Mouse (Mus musculus): ENCODE data around the gene Pacs1. TPM values are rescaled to one million over a fixed set of nuclear protein-coding genes. Genes with fewer than 3 reads are reported as not detected.

The Pacs1 gene
- polyA plus RNA-seq, 1 experiment from 2014 or later, result 14.8 TPM

GRCm38 (mm10) chr19:5300588-5300987 is 27.7 kb upstream of the Pacs1 start:
- no peak overlapping the region for H3K27ac ChIP-seq
- H3K9me3 ChIP-seq (replicated peaks; ENCODE audit: low read length), result no peaks in the 10 kb centered on the region
- no peak for ATAC-seq (replicated peaks; ENCODE audit: low FRiP score, low read depth)
- no peak for TF ChIP-seq CTCF (IDR thresholded peaks at IDR 0.05; ENCODE audit: low read depth)
- H3K9ac ChIP-seq (ENCODE audit: low read depth, low read length), result no peak overlapping the region
- H3K4me3 ChIP-seq (replicated peaks; ENCODE audit: low read depth, low read length), result no peak overlapping the region
- H3K36me3 ChIP-seq (ENCODE audit: insufficient read depth, low read length), result no peaks in the 10 kb centered on the region
- H3K4me1 ChIP-seq (replicated peaks; ENCODE audit: insufficient read depth, low read length), result peaks cover 9% of the 10 kb centered on the region; the same call in 1 of the 2 replicates
- WGBS, result 84% methylated on average over 6 of the region's 6 CpGs
- no peak overlapping the region for H3K4me2 ChIP-seq (ENCODE audit: low read length)
- no peaks in the 10 kb centered on the region for H3K27me3 ChIP-seq (ENCODE audit: insufficient read depth, low read length)
- no peak for DNase-seq (ENCODE audit: low spot score)

GRCm38 (mm10) chr19:5297903-5298800 is 25.2 kb upstream of the Pacs1 start, which contains the start of gene Gal3st3:
Gal3st3 (plus strand) TSS chr19:5298331.
- Histone ChIP-seq H3K9me3 (replicated peaks; ENCODE audit: low read length) (no peaks in the 10 kb centered on the region), H3K4me2 (ENCODE audit: low read length) (peak within 1 kb of the TSS; percentile 80), H3K27me3 (ENCODE audit: insufficient read depth, low read length) (no peaks in the 10 kb centered on the region), H3K36me3 (ENCODE audit: insufficient read depth, low read length) (peaks cover 7% of the 10 kb centered on the region), H3K4me1 (replicated peaks; ENCODE audit: insufficient read depth, low read length) (peaks cover 15% of the 10 kb centered on the region), H3K9ac (ENCODE audit: low read depth, low read length) (peak within 1 kb of the TSS; percentile 55), H3K4me3 (replicated peaks; ENCODE audit: low read depth, low read length) (peak within 1 kb of the TSS; percentile 34), H3K27ac (no peak within 1 kb of the TSS)
- DNase-seq (ENCODE audit: low spot score) (peak; percentile 16), ATAC-seq (replicated peaks; ENCODE audit: low FRiP score, low read depth) (no peak)
- TF ChIP-seq CTCF (IDR thresholded peaks at IDR 0.05; ENCODE audit: low read depth), result no peak
- WGBS, result 7% methylated on average over 30 of the region's 32 CpGs

- Histone ChIP-seq H3K4me2 (ENCODE audit: low read length) (no peak overlapping the region), H3K4me1 (replicated peaks; ENCODE audit: insufficient read depth, low read length) (peaks cover 15% of the 10 kb centered on the region), H3K9ac (ENCODE audit: low read depth, low read length) (no peak overlapping the region), H3K4me3 (replicated peaks; ENCODE audit: low read depth, low read length) (no peak overlapping the region), H3K27ac (no peak overlapping the region), H3K36me3 (ENCODE audit: insufficient read depth, low read length) (peaks cover 14% of the 10 kb centered on the region), H3K9me3 (replicated peaks; ENCODE audit: low read length) (no peaks in the 10 kb centered on the region), H3K27me3 (ENCODE audit: insufficient read depth, low read length) (no peaks in the 10 kb centered on the region)
- no peak for TF ChIP-seq CTCF (IDR thresholded peaks at IDR 0.05; ENCODE audit: low read depth)
- ATAC-seq (replicated peaks; ENCODE audit: low FRiP score, low read depth), result no peak
- 30% methylated on average over 5 of the region's 5 CpGs for WGBS
- no peak for DNase-seq (ENCODE audit: low spot score)
These were observed 23.7 kb upstream of the Pacs1 start for GRCm38 (mm10) chr19:5296630-5297029.

- peak overlapping the region; percentile 61 for H3K27ac ChIP-seq
- 8% methylated on average over 13 of the region's 13 CpGs for WGBS
- H3K4me1 ChIP-seq (replicated peaks; ENCODE audit: insufficient read depth, low read length), result peaks cover 15% of the 10 kb centered on the region
- DNase-seq (ENCODE audit: low spot score) (no peak), ATAC-seq (replicated peaks; ENCODE audit: low FRiP score, low read depth) (peak; percentile 15; the same call in 1 of the 2 replicates)
- peak overlapping the region; percentile 24; the same call in 1 of the 2 replicates for H3K9ac ChIP-seq (ENCODE audit: low read depth, low read length)
- peaks cover 15% of the 10 kb centered on the region for H3K36me3 ChIP-seq (ENCODE audit: insufficient read depth, low read length)
- peak overlapping the region; percentile 34 for H3K4me3 ChIP-seq (replicated peaks; ENCODE audit: low read depth, low read length)
- H3K27me3 ChIP-seq (ENCODE audit: insufficient read depth, low read length), result no peaks in the 10 kb centered on the region
- no peak for TF ChIP-seq CTCF (IDR thresholded peaks at IDR 0.05; ENCODE audit: low read depth)
- H3K9me3 ChIP-seq (replicated peaks; ENCODE audit: low read length), result no peaks in the 10 kb centered on the region
- peak overlapping the region; percentile 56 for H3K4me2 ChIP-seq (ENCODE audit: low read length)
These were observed 22.8 kb upstream of the Pacs1 start for GRCm38 (mm10) chr19:5295736-5296075.

GRCm38 (mm10) chr19:5294972-5295735 is 22.2 kb upstream of the Pacs1 start, which contains the start of gene Sf3b2:
Sf3b2 (minus strand) TSS chr19:5295455.
- ATAC-seq (replicated peaks; ENCODE audit: low FRiP score, low read depth) (peak; percentile 97), DNase-seq (ENCODE audit: low spot score) (peak; percentile 100)
- Histone ChIP-seq H3K36me3 (ENCODE audit: insufficient read depth, low read length) (peaks cover 20% of the 10 kb centered on the region), H3K27me3 (ENCODE audit: insufficient read depth, low read length) (no peaks in the 10 kb centered on the region), H3K27ac (peak within 1 kb of the TSS; percentile 74), H3K4me2 (ENCODE audit: low read length) (peak within 1 kb of the TSS; percentile 73), H3K9me3 (replicated peaks; ENCODE audit: low read length) (no peaks in the 10 kb centered on the region), H3K4me1 (replicated peaks; ENCODE audit: insufficient read depth, low read length) (peaks cover 15% of the 10 kb centered on the region), H3K4me3 (replicated peaks; ENCODE audit: low read depth, low read length) (peak within 1 kb of the TSS; percentile 76), H3K9ac (ENCODE audit: low read depth, low read length) (peak within 1 kb of the TSS; percentile 70)
- under 1% methylated on average over 46 of the region's 46 CpGs for WGBS
- peak; percentile 90 for TF ChIP-seq CTCF (IDR thresholded peaks at IDR 0.05; ENCODE audit: low read depth)

GRCm38 (mm10) chr19:5278381-5278780 is 5.5 kb upstream of the Pacs1 start:
- H3K9me3 ChIP-seq (replicated peaks; ENCODE audit: low read length), result no peaks in the 10 kb centered on the region
- no peak for DNase-seq (ENCODE audit: low spot score)
- H3K36me3 ChIP-seq (ENCODE audit: insufficient read depth, low read length), result peaks cover 52% of the 10 kb centered on the region
- no peak overlapping the region for H3K4me2 ChIP-seq (ENCODE audit: low read length)
- WGBS, result 69% methylated on average over 8 of the region's 8 CpGs
- no peak for ATAC-seq (replicated peaks; ENCODE audit: low FRiP score, low read depth)
- no peak overlapping the region for H3K9ac ChIP-seq (ENCODE audit: low read depth, low read length)
- TF ChIP-seq CTCF (IDR thresholded peaks at IDR 0.05; ENCODE audit: low read depth), result no peak
- no peak overlapping the region for H3K27ac ChIP-seq
- no peak overlapping the region for H3K4me3 ChIP-seq (replicated peaks; ENCODE audit: low read depth, low read length)
- H3K27me3 ChIP-seq (ENCODE audit: insufficient read depth, low read length), result no peaks in the 10 kb centered on the region
- 0 out of 2 replicates have a peak, but pooled peaks cover 5% of the 10 kb centered on the region for H3K4me1 ChIP-seq (replicated peaks; ENCODE audit: insufficient read depth, low read length)

Measured in kidney, postnatal 0 days (tissue).